Mouse (Mus musculus) layer of hippocampus, postnatal 25 days (tissue): ENCODE data around the gene Stx8. TPM values are rescaled to one million over a fixed set of nuclear protein-coding genes. Genes with fewer than 3 reads are reported as not detected.

Experiments
- DNase-seq, 2 experiments: peaks; one replicate each; pipeline ENCODE4 v3.0.0; 2022; ENCODE audit warnings: mixed read lengths in 2 of 2, low spot score in 1 of 2; ENCODE audit errors: extremely low spot score in 1 of 2
- total RNA-seq, 2 experiments: library from RNA; stranded (reverse); gene quantifications; 2 replicates each; pipeline ENCODE4 v1.2.3; 2021

Gene Stx8
- total RNA-seq, 2 experiments from 2014 or later = 34.4 to 36.5 TPM

DNA sequence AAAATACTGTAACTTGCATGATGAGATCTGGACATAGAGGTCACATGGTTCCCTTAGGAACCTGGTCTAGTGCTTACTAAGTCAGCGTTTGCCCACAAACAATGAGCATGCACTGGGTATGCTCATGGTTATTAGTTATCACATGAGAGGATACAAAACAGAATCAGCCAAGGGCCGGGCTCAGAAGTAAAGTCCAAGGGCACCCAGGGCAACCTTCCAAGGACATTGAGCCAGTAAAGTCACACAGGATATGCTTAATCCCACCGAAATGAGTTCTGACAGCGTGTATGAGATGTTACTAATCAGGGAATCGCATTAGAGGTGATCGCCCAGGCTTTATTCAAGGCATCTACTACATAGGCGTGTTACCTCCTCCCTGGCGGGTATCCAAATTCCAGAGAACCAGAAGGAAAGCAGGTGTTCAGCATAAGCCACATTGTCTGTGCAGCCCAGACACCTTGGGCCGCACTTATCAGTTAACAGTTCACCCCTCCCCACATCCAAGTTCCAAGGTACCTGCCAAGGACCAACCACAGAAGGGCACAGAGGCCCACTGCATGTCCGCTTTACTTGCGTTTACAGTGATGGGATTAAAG, 67.4 kb downstream of the Stx8 start:
- DNase-seq = no peak

DNA sequence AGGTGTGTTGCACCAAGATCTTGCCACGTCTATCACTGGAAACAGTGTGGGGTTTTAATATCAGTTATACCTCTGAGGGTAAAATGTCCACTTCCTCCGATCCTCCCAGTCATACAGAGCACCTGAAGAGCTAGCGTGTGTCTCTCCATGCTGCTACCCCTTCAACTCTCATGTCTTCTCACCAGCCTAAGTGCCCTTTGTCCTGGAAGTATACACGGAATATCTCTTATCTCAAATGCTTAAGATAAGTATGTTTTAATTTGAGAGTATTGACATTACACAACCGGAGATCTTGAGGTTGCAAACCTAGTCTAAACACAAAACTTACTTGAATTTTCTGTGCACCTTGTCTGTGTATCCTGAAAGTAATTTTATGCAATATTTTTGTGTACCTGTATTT, 68.4 kb downstream of the Stx8 start:
- DNase-seq = no peak

GRCm38 (mm10) chr11:68035303-68035891, 69.4 kb downstream of the Stx8 start:
- DNase-seq = no peak

DNA sequence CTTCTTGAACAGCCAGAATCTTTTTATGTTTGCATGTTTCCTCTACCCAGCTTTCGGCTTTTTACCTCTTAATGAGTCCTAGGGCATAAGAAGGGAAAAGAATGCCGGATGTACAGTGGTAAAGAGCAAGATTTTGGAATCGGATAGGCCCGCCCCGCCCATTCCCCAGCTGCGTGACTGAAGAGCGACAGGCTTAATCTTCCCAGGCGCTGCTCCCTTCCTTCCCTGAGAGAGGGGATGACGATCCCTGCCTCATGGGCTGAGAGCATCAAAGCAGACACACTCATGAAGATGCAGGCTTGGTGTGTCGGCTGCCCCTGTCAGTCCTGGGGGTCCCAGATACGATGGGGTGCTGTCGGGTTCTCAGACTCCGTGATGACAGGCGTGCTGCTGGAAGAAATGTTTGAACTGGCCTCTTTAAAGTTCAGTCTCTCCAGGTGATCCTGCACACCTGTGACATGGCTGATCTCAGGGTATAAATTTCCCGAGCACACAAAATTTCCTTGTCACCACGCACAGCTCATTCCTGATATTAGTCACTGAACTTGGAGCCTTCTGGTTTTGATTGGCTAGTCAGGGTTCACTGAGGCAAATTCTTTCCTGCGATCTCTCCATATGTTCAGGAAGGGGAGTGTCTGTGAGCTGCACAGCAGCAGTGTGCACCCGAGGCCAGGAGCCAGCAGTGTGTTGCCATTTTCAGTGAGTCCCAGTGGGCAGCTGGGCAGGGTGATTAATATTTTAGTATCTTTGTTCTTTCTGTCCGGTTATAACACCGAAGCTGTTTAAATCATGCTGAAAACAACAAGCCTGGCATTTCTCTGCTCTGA, 70.4 kb downstream of the Stx8 start:
- no peak for DNase-seq

GRCm38 (mm10) chr11:68037093-68037492, 71.1 kb downstream of the Stx8 start:
- no peak for DNase-seq

DNA sequence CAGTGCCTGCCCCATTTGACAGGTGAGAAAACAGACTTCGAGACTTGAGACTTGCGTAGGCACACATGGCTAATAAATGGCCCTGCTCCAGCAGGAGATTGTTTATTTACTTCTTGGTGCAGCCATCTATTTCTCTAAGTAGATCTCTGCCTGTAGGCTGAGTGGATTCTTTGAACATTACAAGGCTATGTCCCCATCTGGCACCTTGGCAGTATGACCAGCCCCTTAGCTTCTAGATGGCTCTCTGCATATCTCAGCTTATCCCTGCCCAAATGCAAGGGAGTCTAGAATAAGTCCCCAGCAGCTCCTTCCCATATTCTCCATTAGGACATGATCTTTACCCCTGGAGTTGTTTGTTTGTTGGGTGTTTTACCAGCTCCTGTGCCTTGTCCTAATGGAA, 72.1 kb downstream of the Stx8 start:
- DNase-seq = no peak

DNA sequence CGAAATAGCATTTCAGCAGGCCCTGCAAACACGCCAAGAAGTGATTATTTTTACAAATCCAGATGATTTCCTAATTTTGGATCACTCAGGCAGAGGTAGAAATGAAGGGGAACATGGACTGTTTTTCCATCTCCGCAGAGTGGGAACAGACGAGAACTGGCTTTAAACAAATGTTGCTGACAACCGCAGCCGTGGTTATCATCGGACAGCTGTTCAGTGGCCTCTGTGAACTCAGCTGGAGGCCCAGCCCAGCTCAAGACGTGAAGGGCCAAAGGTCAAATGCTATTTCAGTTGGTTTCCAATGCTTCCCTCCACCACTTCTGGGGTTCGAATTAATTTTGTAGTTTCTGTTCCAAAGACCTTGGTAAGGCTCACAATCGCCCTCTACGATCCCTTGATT, 78.2 kb downstream of the Stx8 start:
- DNase-seq = no peak

DNA sequence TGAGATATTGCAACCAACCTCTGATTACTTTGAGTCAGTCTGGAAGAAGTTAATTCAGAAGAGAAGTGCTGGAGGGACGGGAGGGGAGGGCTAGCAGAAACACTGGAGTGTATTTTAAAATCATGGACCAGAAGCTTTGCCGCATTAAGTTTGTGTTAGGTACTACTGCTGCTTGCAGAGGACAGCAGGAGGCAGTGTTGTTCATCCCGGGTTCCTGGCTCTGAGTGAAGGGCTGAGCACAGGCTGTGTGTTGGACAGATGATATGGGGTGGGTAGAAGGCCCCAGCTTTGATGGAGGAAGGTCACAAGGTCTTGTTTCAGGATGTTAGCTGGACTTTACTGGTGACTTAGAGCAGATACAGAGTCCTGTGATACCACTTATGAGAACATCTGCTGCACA, 80.9 kb downstream of the Stx8 start:
- DNase-seq = no peak

- no peak for DNase-seq
Observed at GRCm38 (mm10) chr11:68049261-68050165, 83.5 kb downstream of the Stx8 start.

DNA sequence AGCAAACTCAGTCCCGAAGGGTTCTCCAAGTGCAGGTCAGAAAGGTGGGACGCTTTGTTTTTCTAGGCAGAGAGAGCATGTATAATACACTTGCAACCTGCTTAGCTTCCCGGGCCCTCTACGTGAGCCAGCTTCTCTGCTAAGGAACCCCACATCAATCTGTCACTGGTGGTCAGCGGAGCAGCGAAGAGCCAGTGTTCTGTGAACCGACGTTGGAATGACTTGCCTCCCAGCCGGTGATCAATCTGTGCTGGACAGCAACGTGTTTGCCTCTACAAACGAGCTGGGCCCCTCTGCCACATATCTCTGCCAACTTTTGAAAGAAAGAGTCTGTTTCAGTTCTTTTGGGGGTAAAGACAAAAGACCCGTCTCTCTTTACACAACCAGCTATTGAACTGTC, 84.7 kb downstream of the Stx8 start:
- DNase-seq = no peak

DNA sequence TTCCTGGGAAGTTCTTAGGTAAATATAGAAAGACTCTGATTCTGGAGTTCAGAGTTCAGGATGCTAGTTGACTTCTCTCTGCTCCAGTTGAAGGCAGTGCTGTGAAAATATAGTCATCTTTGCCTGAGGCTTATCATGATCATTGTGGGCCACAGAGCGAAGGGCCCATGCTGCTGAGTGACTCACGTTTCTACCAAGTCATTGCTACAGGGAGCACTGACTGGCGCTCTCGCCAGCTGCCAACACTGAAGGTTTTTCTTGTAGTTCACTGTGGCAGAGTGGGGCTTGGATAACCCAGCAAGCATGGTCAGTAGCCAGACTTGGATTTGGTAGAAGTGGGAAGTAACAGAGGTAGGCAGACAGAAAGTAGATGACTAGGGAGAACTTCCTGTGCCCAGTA, 85.3 kb downstream of the Stx8 start:
- DNase-seq = no peak

- DNase-seq = no peak
Observed at GRCm38 (mm10) chr11:68058466-68059201, 92.6 kb downstream of the Stx8 start.

- no peak for DNase-seq
Observed at GRCm38 (mm10) chr11:68060651-68061050, 94.7 kb downstream of the Stx8 start.

DNA sequence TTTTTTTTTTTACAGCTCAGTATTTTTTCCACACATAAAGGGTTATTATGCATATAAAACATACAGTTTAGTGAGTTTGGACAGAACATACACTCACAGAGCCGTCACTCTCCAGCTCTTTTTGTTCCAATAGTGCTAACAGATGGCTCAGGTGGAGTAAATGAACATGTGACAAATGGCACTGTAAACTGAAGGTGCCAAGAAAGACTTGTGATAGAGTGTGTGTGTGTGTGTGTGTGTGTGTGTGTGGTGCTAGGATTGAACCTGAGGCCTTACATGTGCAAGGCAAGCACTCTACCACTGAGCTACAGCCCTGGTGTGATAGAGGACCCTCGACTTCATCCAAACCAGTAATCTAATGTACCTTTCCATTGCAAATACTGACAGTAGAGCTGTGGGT, 96.1 kb downstream of the Stx8 start:
- no peak for DNase-seq

GRCm38 (mm10) chr11:68067806-68068205, 101.8 kb downstream of the Stx8 start:
- DNase-seq = no peak

DNA sequence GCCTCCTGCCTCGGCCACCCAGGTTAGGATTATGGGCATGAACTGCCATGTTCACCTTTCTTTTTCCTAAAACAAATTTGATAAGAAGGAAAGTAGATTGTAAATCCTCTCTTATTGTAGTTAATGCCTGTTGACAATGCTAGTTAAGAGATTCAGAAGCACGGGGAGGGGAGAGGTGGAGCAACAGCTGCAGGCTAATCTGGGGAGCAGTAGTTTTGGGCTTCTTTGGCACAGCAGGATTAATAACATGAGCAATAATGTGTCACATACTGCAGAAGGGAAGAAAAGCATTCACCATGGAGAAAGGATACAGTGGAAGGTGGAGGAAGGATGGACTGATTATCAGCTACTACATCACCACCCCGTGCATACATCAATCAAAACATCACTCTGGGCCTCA, 104.1 kb downstream of the Stx8 start:
- DNase-seq = no peak

DNA sequence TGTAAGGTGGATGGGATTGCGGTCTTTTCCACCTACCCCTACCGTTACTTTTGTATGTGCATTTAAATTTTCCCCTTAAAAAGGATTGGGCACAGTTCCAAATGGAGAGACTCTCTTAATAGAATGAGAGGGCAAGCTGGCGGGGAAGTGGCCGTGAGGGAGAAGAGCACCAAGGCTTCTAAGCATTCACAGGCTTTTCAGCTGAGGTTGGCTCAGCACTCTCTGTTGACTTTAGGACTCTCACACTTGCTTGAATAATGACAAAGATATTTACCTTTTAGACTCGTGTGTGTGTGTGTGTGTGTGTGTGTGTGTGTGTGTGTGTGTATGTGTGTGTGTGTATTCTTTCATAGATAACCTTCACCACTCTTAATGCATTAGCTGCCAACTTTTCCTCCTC, 105.8 kb downstream of the Stx8 start:
- DNase-seq = no peak

DNA sequence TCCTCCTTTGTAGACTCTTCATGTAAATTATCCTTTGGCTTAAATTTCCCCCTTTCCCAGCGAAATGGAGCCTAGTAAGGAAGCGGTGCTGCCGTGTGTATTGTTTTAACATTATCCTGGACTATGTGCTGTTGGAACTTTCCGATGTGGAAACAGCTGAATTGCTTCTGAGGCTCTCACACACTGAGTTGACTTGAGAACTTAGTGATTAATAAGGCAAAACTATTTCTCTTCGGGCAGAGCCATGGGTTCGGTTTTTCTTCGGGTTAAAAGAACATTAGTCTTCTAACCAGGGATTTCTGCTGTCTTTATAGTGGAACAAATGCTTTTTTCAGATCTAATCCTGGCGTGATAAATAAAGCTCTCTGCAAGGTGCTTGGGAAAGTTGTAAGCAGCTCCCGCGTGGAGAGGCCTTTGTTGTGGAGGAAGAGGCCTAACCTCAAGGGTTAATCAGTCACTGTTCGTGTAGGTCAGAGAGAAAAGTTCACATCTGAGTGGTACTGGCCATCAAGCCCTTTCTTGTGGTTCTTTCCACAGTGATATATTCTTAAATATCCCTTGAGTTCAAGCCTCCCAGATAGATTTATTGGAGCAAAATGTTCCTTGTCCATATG, 106.7 kb downstream of the Stx8 start:
- no peak for DNase-seq

GRCm38 (mm10) chr11:68074686-68075085, 108.7 kb downstream of the Stx8 start:
- DNase-seq = no peak

DNA sequence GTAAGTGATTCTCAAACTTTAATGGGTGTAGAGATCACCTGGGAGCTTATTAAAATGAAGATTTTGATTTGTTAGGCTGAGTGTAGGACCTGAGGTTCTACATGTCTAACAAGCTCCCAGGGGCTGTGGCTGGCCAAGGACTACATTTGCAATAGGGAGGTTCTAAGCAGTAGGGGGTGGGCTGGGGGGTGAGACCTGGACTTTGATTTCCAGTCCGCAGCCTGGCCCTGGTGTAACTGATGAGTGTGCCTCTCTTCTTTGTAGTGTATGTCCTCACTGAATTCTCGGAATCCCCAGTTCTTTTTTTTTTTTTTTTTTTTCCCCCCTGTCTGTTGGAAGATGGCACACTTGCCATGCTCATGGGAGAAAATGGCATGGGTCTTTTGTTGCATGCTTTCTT, 109.3 kb downstream of the Stx8 start:
- no peak for DNase-seq
